Mouse (Mus musculus): ENCODE results near the gene Mecom.

Gene Mecom

GRCm38 (mm10) chr3:30198227-30198626, 349.6 kb downstream of the Mecom start:
- no peak for DNase-seq

- no peak for DNase-seq
Measured at GRCm38 (mm10) chr3:30195186-30195585, 352.6 kb downstream of the Mecom start.

GRCm38 (mm10) chr3:30192294-30193007, 355.4 kb downstream of the Mecom start:
- no peak for DNase-seq

GRCm38 (mm10) chr3:30189325-30189724, 358.5 kb downstream of the Mecom start:
- no peak for DNase-seq

- DNase-seq: no peak
Measured at GRCm38 (mm10) chr3:30187812-30188469, 359.9 kb downstream of the Mecom start.

- no peak for DNase-seq
Measured at GRCm38 (mm10) chr3:30181807-30182481, 365.9 kb downstream of the Mecom start.

GRCm38 (mm10) chr3:30176615-30177014, 371.2 kb downstream of the Mecom start:
- DNase-seq: no peak

- no peak for DNase-seq
Measured at GRCm38 (mm10) chr3:30173812-30174211, 374.0 kb downstream of the Mecom start.

GRCm38 (mm10) chr3:30168396-30169186, 379.2 kb downstream of the Mecom start:
- no peak for DNase-seq

- no peak for DNase-seq
Measured at GRCm38 (mm10) chr3:30167027-30167426, 380.8 kb downstream of the Mecom start.

GRCm38 (mm10) chr3:30164834-30165233, 383.0 kb downstream of the Mecom start:
- DNase-seq: no peak

GRCm38 (mm10) chr3:30163390-30163789, 384.4 kb downstream of the Mecom start:
- DNase-seq: peak in 1 of 2 experiments; percentile 19

GRCm38 (mm10) chr3:30160961-30161670, 386.7 kb downstream of the Mecom start:
- peak in 1 of 2 experiments; percentile 38 for DNase-seq

- DNase-seq: peak in 1 of 2 experiments; percentile 50
Measured at GRCm38 (mm10) chr3:30160346-30160745, 387.5 kb downstream of the Mecom start.

- peak in 1 of 2 experiments; percentile 19 for DNase-seq
Measured at GRCm38 (mm10) chr3:30157128-30157670, 390.6 kb downstream of the Mecom start.

- DNase-seq: no peak
Measured at GRCm38 (mm10) chr3:30154390-30154789, 393.4 kb downstream of the Mecom start.

- DNase-seq: no peak
Measured at GRCm38 (mm10) chr3:30153923-30154331, 393.9 kb downstream of the Mecom start.

- DNase-seq: no peak
Measured at GRCm38 (mm10) chr3:30150071-30150470, 397.7 kb downstream of the Mecom start.

- DNase-seq: no peak
Measured at GRCm38 (mm10) chr3:30148378-30149079, 399.3 kb downstream of the Mecom start.

- no peak for DNase-seq
Measured at GRCm38 (mm10) chr3:30145051-30145450, 402.8 kb downstream of the Mecom start.

GRCm38 (mm10) chr3:30143961-30144411, 403.8 kb downstream of the Mecom start:
- no peak for DNase-seq

All from kidney, postnatal 36 days (tissue).